Mouse (Mus musculus): ENCODE data around the gene Mfsd11. TPM values are rescaled to one million over a fixed set of nuclear protein-coding genes. Genes with fewer than 3 reads are reported as not detected.

Mfsd11 gene
- total and polyA plus RNA-seq, 3 experiments, result 25.4 to 25.7 TPM; not detected in 1

DNA sequence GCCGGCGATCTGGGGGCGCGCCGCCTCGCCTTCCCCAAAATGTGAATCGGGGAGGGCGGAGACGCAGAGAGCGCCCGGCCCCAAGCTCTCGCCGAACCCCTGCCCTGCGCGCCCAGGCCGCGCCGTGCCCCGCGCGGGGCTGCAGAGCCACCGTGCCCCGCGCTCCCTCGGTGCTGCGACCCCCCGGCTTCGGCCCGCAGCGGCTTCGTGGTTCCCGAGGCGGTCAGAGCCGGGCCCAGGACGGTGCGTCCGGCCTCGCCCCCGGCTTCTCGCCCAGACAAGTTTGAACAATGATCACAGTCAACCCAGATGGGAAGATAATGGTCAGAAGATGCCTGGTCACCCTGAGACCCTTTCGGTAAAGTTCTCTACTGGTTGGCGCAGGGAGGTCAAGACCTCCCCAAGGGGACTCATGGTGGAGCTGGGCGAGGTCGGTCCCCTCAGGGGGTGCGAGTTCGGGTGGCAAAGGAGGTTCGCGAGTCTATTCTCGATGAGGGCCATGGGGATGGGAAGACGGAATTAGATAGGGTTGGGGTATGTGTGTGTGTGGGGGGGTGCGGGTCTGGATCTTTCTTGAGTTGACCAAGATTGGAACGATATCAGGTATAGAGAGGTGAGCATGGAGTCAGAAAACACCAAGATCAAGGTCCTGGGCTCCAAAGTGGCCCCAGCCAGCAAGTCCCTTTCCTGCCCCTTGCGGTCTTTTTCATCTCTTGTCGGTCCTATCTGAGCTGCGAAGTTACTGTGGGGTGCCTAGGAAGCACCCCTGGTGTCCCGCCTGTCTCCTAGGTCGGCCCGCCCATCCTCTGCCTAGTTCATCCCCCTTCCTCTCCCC, 67.2 kb downstream of the Mfsd11 start:
- Histone ChIP-seq H3K4me3 (ENCODE audit: control insufficient read depth in 1 of 2, insufficient read depth in 1 of 2, low read depth in 2 of 2, low read length in 2 of 2) (no peak overlapping the region), H3K27me3 (ENCODE audit: control insufficient read depth in 1 of 2, insufficient read depth in 2 of 2, low read length in 2 of 2) (peaks cover 0 to 4% of the 10 kb centered on the region in 2 experiments; a peak in 2 of 4 replicates), H3K4me1 (ENCODE audit: control insufficient read depth in 1 of 2, insufficient read depth in 2 of 2, low read length in 2 of 2) (no peaks in the 10 kb centered on the region), H3K9me3 (replicated peaks; ENCODE audit: insufficient read depth, low read length) (no peaks in the 10 kb centered on the region), H3K9ac (ENCODE audit: control insufficient read depth, low read depth, low read length, poor library complexity, severe bottlenecking) (no peak overlapping the region), H3K27ac (ENCODE audit: control insufficient read depth, low read depth, low read length) (no peak overlapping the region), H3K36me3 (ENCODE audit: control insufficient read depth in 1 of 2, insufficient read depth in 2 of 2, low read length in 2 of 2) (no peaks in the 10 kb centered on the region), H3K79me2 (ENCODE audit: control insufficient read depth, insufficient read depth, low read length, poor library complexity) (no peaks in the 10 kb centered on the region)
- no peak for DNase-seq (ENCODE audit: low read depth, low spot score)
- TF ChIP-seq CHD2 (IDR thresholded peaks at IDR 0.05; ENCODE audit: low read length) (no peak), HCFC1 (IDR thresholded peaks at IDR 0.05; ENCODE audit: low read depth, low read length) (no peak), TCF12 (IDR thresholded peaks at IDR 0.05; ENCODE audit: low read depth, low read length) (no peak), MAFK (IDR thresholded peaks at IDR 0.05; ENCODE audit: borderline replicate concordance, low read depth, low read length) (no peak), POLR2AphosphoS2 (IDR thresholded peaks at IDR 0.05; ENCODE audit: low read length) (no peak), ZMIZ1 (IDR thresholded peaks at IDR 0.05; ENCODE audit: low read depth, low read length) (no peak), BHLHE40 (IDR thresholded peaks at IDR 0.05; ENCODE audit: borderline replicate concordance, low read depth, low read length) (no peak), JUND (IDR thresholded peaks at IDR 0.05; ENCODE audit: low read depth, low read length) (no peak), MYC (IDR thresholded peaks at IDR 0.05; ENCODE audit: low read depth, low read length) (no peak), SMC3 (IDR thresholded peaks at IDR 0.05; ENCODE audit: low read depth, low read length) (no peak), UBTF (IDR thresholded peaks at IDR 0.05; ENCODE audit: borderline replicate concordance, insufficient read depth, low read depth, low read length) (no peak)

DNA sequence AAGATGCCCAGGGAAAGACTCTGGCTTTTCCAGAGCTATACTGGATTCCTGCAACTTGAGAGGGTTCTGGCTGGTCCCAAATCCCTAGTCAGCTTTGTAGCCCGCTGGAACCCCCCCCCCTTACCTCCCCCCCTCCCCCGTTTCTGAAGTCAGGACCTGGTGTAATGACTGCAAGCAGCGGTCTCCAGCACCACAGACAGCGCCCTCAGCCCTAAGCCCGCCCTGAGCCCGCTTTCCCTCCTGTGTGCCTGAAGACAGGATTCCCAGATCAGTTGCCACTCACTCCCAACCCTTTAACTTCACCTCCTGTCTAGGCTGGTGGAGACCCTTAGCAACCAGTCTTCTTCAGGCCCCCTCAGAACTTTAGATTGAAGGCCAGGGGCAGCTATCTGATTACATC, 68.5 kb downstream of the Mfsd11 start:
- no peak overlapping the region for H3K4me3 ChIP-seq (ENCODE audit: control insufficient read depth in 1 of 2, insufficient read depth in 1 of 2, low read depth in 2 of 2, low read length in 2 of 2)
- H3K9me3 ChIP-seq (replicated peaks; ENCODE audit: insufficient read depth, low read length), result no peaks in the 10 kb centered on the region
- H3K27me3 ChIP-seq (ENCODE audit: control insufficient read depth in 1 of 2, insufficient read depth in 2 of 2, low read length in 2 of 2), result peaks cover 0 to 3% of the 10 kb centered on the region in 2 experiments; a peak in 2 of 4 replicates
- no peak overlapping the region for H3K9ac ChIP-seq (ENCODE audit: control insufficient read depth, low read depth, low read length, poor library complexity, severe bottlenecking)
- no peaks in the 10 kb centered on the region for H3K4me1 ChIP-seq (ENCODE audit: control insufficient read depth in 1 of 2, insufficient read depth in 2 of 2, low read length in 2 of 2)
- H3K36me3 ChIP-seq (ENCODE audit: control insufficient read depth in 1 of 2, insufficient read depth in 2 of 2, low read length in 2 of 2), result no peaks in the 10 kb centered on the region
- no peak for TF ChIP-seq ZC3H11A (IDR thresholded peaks at IDR 0.05; ENCODE audit: low read depth, low read length)
- TF ChIP-seq CHD1 (IDR thresholded peaks at IDR 0.05; ENCODE audit: low read depth, low read length), result no peak
- no peak for TF ChIP-seq ZNF384 (IDR thresholded peaks at IDR 0.05; ENCODE audit: low read depth, low read length)
- DNase-seq (ENCODE audit: low read depth, low spot score), result no peak
- no peaks in the 10 kb centered on the region for H3K79me2 ChIP-seq (ENCODE audit: control insufficient read depth, insufficient read depth, low read length, poor library complexity)
- H3K27ac ChIP-seq (ENCODE audit: control insufficient read depth, low read depth, low read length), result no peak overlapping the region
